In the genomic region with DNA sequence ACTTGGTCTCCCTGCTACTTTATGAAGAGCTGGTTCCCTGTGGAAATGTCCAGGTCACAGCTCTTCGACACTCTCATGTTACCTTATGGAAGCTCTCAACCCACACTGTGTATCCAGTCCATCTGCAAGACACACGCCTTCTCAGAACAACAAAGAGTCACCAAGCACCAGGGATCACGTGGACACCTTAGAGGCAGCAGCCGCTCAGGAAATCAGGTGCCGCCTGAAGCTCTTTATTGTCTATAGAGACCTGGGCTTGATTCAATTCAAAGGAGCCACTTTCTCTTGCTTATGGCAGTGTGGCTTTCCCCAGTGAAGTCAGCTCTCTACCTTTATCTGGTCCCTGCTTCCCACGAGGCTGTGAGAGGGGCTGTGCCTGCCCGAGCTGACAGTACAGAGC, we compare ENCODE assay signal across 16 mouse cellular contexts. TPM values are rescaled to one million over a fixed set of nuclear protein-coding genes. Genes with fewer than 3 reads are reported as not detected.
A peak's percentile ranks its signal among the peaks of the same experiment; 100 is the strongest.
DNase-seq lines count a peak whose midpoint lies in the region; ATAC-seq and TF ChIP-seq lines count a peak whose summit lies in the region.
"Had no signal": no experiment of that assay in that cellular context is flagged by ENCODE, and none has a peak within 500 bp of the region (broad histone marks: within the 10 kb centered on the region; RNA-seq: fewer than 3 reads in every experiment).

No protein-coding gene starts in this region.

- no peak overlapping the region for H3K4me3 ChIP-seq in hindbrain, embryonic 12.5 days
- no peak overlapping the region for H3K4me3 ChIP-seq in hindbrain, postnatal 0 days (ENCODE audit: low read length)
- no peak overlapping the region for H3K4me3 ChIP-seq in forebrain, embryonic 16.5 days (replicated peaks; ENCODE audit: low read length)
- H3K4me3 ChIP-seq in neural tube, embryonic 14.5 days (ENCODE audit: low read depth, low read length) = no peak overlapping the region
- H3K4me3 ChIP-seq in kidney, embryonic 16.5 days (ENCODE audit: low read length) = no peak overlapping the region
- no peak overlapping the region for H3K4me3 ChIP-seq in intestine, embryonic 15.5 days (replicated peaks)
- H3K4me3 ChIP-seq: limb, embryonic 10.5 days had no signal

- H3K27me3 ChIP-seq in hindbrain, embryonic 12.5 days = peaks cover 62% of the 10 kb centered on the region
- no peaks in the 10 kb centered on the region for H3K27me3 ChIP-seq in hindbrain, postnatal 0 days (ENCODE audit: insufficient read depth, low read length)
- H3K27me3 ChIP-seq in forebrain, embryonic 16.5 days (replicated peaks; ENCODE audit: control insufficient read depth, insufficient read depth, low read length) = peaks cover 15% of the 10 kb centered on the region
- peaks cover 4% of the 10 kb centered on the region; the same call in 1 of the 2 replicates for H3K27me3 ChIP-seq in neural tube, embryonic 14.5 days (ENCODE audit: control insufficient read depth, insufficient read depth, low read length)
- H3K27me3 ChIP-seq in kidney, embryonic 16.5 days (ENCODE audit: insufficient read depth, low read length) = peaks cover 72% of the 10 kb centered on the region
- H3K27me3 ChIP-seq in intestine, embryonic 15.5 days (replicated peaks) = peaks cover 61% of the 10 kb centered on the region

- ATAC-seq in hindbrain, embryonic 12.5 days (ENCODE audit: low FRiP score) = no peak
- ATAC-seq in hindbrain, postnatal 0 days = no peak
- ATAC-seq in forebrain, embryonic 16.5 days = no peak
- ATAC-seq in neural tube, embryonic 14.5 days (ENCODE audit: low read depth) = no peak
- ATAC-seq in kidney, embryonic 16.5 days (ENCODE audit: low FRiP score, low TSS enrichment) = no peak
- no peak for ATAC-seq in intestine, embryonic 15.5 days
- ATAC-seq: lung, postnatal 0 days had no signal

- no peaks in the 10 kb centered on the region for H3K36me3 ChIP-seq in hindbrain, embryonic 12.5 days
- no peaks in the 10 kb centered on the region for H3K36me3 ChIP-seq in hindbrain, postnatal 0 days (ENCODE audit: insufficient read depth, low read length)
- H3K36me3 ChIP-seq in forebrain, embryonic 16.5 days (ENCODE audit: control insufficient read depth, insufficient read depth) = no peaks in the 10 kb centered on the region
- no peaks in the 10 kb centered on the region for H3K36me3 ChIP-seq in neural tube, embryonic 14.5 days (ENCODE audit: control insufficient read depth, insufficient read depth, low read length)
- no peaks in the 10 kb centered on the region for H3K36me3 ChIP-seq in kidney, embryonic 16.5 days (ENCODE audit: insufficient read depth, low read length)
- no peaks in the 10 kb centered on the region for H3K36me3 ChIP-seq in intestine, embryonic 15.5 days
- H3K36me3 ChIP-seq: limb, embryonic 10.5 days had no signal

- H3K9me3 ChIP-seq in hindbrain, embryonic 12.5 days (replicated peaks) = no peaks in the 10 kb centered on the region
- no peaks in the 10 kb centered on the region for H3K9me3 ChIP-seq in hindbrain, postnatal 0 days (ENCODE audit: low read length)
- H3K9me3 ChIP-seq in forebrain, embryonic 16.5 days (ENCODE audit: control insufficient read depth, low read length) = no peaks in the 10 kb centered on the region
- H3K9me3 ChIP-seq in neural tube, embryonic 14.5 days (ENCODE audit: control insufficient read depth, low read length) = no peaks in the 10 kb centered on the region
- H3K9me3 ChIP-seq in kidney, embryonic 16.5 days (ENCODE audit: low read length) = no peaks in the 10 kb centered on the region
- H3K9me3 ChIP-seq in intestine, embryonic 15.5 days = no peaks in the 10 kb centered on the region
- H3K9me3 ChIP-seq: limb, embryonic 10.5 days had no signal

- H3K9ac ChIP-seq in hindbrain, embryonic 12.5 days = no peak overlapping the region
- no peak overlapping the region for H3K9ac ChIP-seq in hindbrain, postnatal 0 days (replicated peaks; ENCODE audit: low read length)
- H3K9ac ChIP-seq in forebrain, embryonic 16.5 days (replicated peaks; ENCODE audit: low read depth, low read length) = peak overlapping the region; percentile 29; the same call in 1 of the 2 replicates
- peak overlapping the region; percentile 28; the same call in 1 of the 2 replicates for H3K9ac ChIP-seq in neural tube, embryonic 14.5 days (replicated peaks; ENCODE audit: low read depth, low read length)
- H3K9ac ChIP-seq in kidney, embryonic 16.5 days (replicated peaks; ENCODE audit: low read length) = no peak overlapping the region
- H3K9ac ChIP-seq in intestine, embryonic 15.5 days = no peak overlapping the region

- TF ChIP-seq CTCF in hindbrain, postnatal 0 days (IDR thresholded peaks at IDR 0.05; ENCODE audit: low read depth) = no peak

- peaks cover 45% of the 10 kb centered on the region for H3K4me1 ChIP-seq in hindbrain, embryonic 12.5 days
- H3K4me1 ChIP-seq in hindbrain, postnatal 0 days (ENCODE audit: insufficient read depth, low read length) = peaks cover 15% of the 10 kb centered on the region
- H3K4me1 ChIP-seq in forebrain, embryonic 16.5 days (replicated peaks; ENCODE audit: control insufficient read depth, insufficient read depth, low read length) = peaks cover 47% of the 10 kb centered on the region
- peaks cover 28% of the 10 kb centered on the region for H3K4me1 ChIP-seq in neural tube, embryonic 14.5 days (ENCODE audit: control insufficient read depth, insufficient read depth, low read length)
- H3K4me1 ChIP-seq in kidney, embryonic 16.5 days (ENCODE audit: insufficient read depth, low read length) = peaks cover 8% of the 10 kb centered on the region; the same call in 1 of the 2 replicates
- H3K4me1 ChIP-seq in intestine, embryonic 15.5 days (replicated peaks) = peaks cover 16% of the 10 kb centered on the region

- peak overlapping the region; percentile 96 for H3K27ac ChIP-seq in hindbrain, embryonic 12.5 days
- H3K27ac ChIP-seq in hindbrain, postnatal 0 days = no peak overlapping the region; the same call in 1 of the 2 replicates
- H3K27ac ChIP-seq in forebrain, embryonic 16.5 days (ENCODE audit: low read length) = peak overlapping the region; percentile 37; the same call in 1 of the 2 replicates
- H3K27ac ChIP-seq in neural tube, embryonic 14.5 days (ENCODE audit: low read depth, low read length) = peak overlapping the region; percentile 97
- H3K27ac ChIP-seq in kidney, embryonic 16.5 days (ENCODE audit: low read length) = no peak overlapping the region
- H3K27ac ChIP-seq in intestine, embryonic 15.5 days = no peak overlapping the region
- H3K27ac ChIP-seq: limb, embryonic 10.5 days had no signal

- H3K4me2 ChIP-seq in hindbrain, embryonic 12.5 days (replicated peaks) = no peak overlapping the region
- H3K4me2 ChIP-seq in hindbrain, postnatal 0 days (ENCODE audit: low read depth, low read length) = no peak overlapping the region
- no peak overlapping the region for H3K4me2 ChIP-seq in forebrain, embryonic 16.5 days (ENCODE audit: low read length)
- H3K4me2 ChIP-seq in neural tube, embryonic 14.5 days (ENCODE audit: low read depth, low read length) = peak overlapping the region; percentile 82; the same call in 1 of the 2 replicates
- H3K4me2 ChIP-seq in kidney, embryonic 16.5 days (replicated peaks; ENCODE audit: low read depth, low read length) = no peak overlapping the region
- no peak overlapping the region for H3K4me2 ChIP-seq in intestine, embryonic 15.5 days (replicated peaks)

- no peak for DNase-seq in hindbrain, postnatal 0 days (ENCODE audit: low spot score)
- DNase-seq in ES-CJ7 (ENCODE audit: low read depth, low spot score) = peak; percentile 20
- no peak for DNase-seq in embryo, embryonic 10.5 days (ENCODE audit: low spot score)
- DNase-seq: adrenal gland, postnatal 36 days; cerebellum, adult 18-20 months; gastrocnemius, postnatal 36 days; heart, postnatal 14 days; kidney, adult 2 months had no signal

- 43% methylated on average over 7 of the region's 7 CpGs for WGBS in hindbrain, embryonic 12.5 days
- 32% methylated on average over 7 of the region's 7 CpGs for WGBS in hindbrain, postnatal 0 days
- 29% methylated on average over 7 of the region's 7 CpGs for WGBS in forebrain, embryonic 16.5 days
- WGBS in neural tube, embryonic 14.5 days = 30% methylated on average over 7 of the region's 7 CpGs
- 28% methylated on average over 7 of the region's 7 CpGs for whole genome bisulfite sequencing in kidney, embryonic 16.5 days
- WGBS in intestine, embryonic 15.5 days = 35% methylated on average over 7 of the region's 7 CpGs

RNA-seq across cellular contexts. Expression of gene Cbfa2t3, which starts 18.7 kb away (rescaled TPM):
- polyA plus RNA-seq in hindbrain, embryonic 12.5 days (2016; fragmentation: Nextera tagmentation; extraction: Ambion mirVana) = 17.1 and 17.3 TPM in 2 replicates
- 9.2 and 10.0 TPM in 2 replicates for total RNA-seq in hindbrain, postnatal 0 days (2014; rRNA removed)
- polyA plus RNA-seq in hindbrain, postnatal 0 days (2015; fragmentation: Nextera tagmentation; extraction: Ambion mirVana) = 12.4 and 12.6 TPM in 2 replicates
- 11.6 and 13.8 TPM in 2 replicates for polyA plus RNA-seq in forebrain, embryonic 16.5 days (2015; fragmentation: Nextera tagmentation; extraction: Ambion mirVana)
- 23.5 and 23.9 TPM in 2 replicates for polyA plus RNA-seq in neural tube, embryonic 14.5 days (2014; fragmentation: Nextera tagmentation; extraction: Ambion mirVana)
- 3.5 and 4.5 TPM in 2 replicates for polyA plus RNA-seq in kidney, embryonic 16.5 days (2015; fragmentation: Nextera tagmentation; extraction: Ambion mirVana)
- polyA plus RNA-seq in intestine, embryonic 15.5 days (2015; fragmentation: Nextera tagmentation; extraction: Ambion mirVana) = 4.6 and 4.7 TPM in 2 replicates

RNA-seq across cellular contexts. Expression of gene Pabpn1l, which starts 57.6 kb away (rescaled TPM):
- polyA plus RNA-seq in hindbrain, embryonic 12.5 days (2016; fragmentation: Nextera tagmentation; extraction: Ambion mirVana) = not detected in 2 replicates
- not detected in 2 replicates for total RNA-seq in hindbrain, postnatal 0 days (2014; rRNA removed)
- not detected in 2 replicates for polyA plus RNA-seq in hindbrain, postnatal 0 days (2015; fragmentation: Nextera tagmentation; extraction: Ambion mirVana)
- polyA plus RNA-seq in forebrain, embryonic 16.5 days (2015; fragmentation: Nextera tagmentation; extraction: Ambion mirVana) = not detected in 2 replicates
- not detected in 2 replicates for polyA plus RNA-seq in neural tube, embryonic 14.5 days (2014; fragmentation: Nextera tagmentation; extraction: Ambion mirVana)
- 0.15 and 0.19 TPM in 2 replicates for polyA plus RNA-seq in kidney, embryonic 16.5 days (2015; fragmentation: Nextera tagmentation; extraction: Ambion mirVana)
- not detected in 2 replicates for polyA plus RNA-seq in intestine, embryonic 15.5 days (2015; fragmentation: Nextera tagmentation; extraction: Ambion mirVana)
- total RNA-seq: adrenal gland, postnatal 36 days; gastrocnemius, postnatal 36 days; layer of hippocampus, postnatal 10 days had no signal
- polyA plus RNA-seq: limb, embryonic 10.5 days; lung, postnatal 0 days had no signal

Comparison
In these comparisons a context has a peak if more than half of its experiments do, and no peak if none do; other contexts are left out.
1. H3K27ac ChIP-seq: peak in hindbrain, embryonic 12.5 days (single experiment), forebrain, embryonic 16.5 days (single experiment) and neural tube, embryonic 14.5 days (single experiment); none in hindbrain, postnatal 0 days (single experiment), kidney, embryonic 16.5 days (single experiment) and intestine, embryonic 15.5 days (single experiment).
2. H3K9ac ChIP-seq: peak in forebrain, embryonic 16.5 days (single experiment) and neural tube, embryonic 14.5 days (single experiment); none in hindbrain, embryonic 12.5 days (single experiment), hindbrain, postnatal 0 days (single experiment), kidney, embryonic 16.5 days (single experiment) and intestine, embryonic 15.5 days (single experiment).